Comparison of ENCODE assay signal across 8 mouse cellular contexts in genomic region chr6:124739231-124739796, GRCm38 (mm10). TPM values are rescaled to one million over a fixed set of nuclear protein-coding genes. Genes with fewer than 3 reads are reported as not detected.
DNase-seq lines count a peak whose midpoint lies in the region; ATAC-seq and TF ChIP-seq lines count a peak whose summit lies in the region.
"Had no signal": no experiment of that assay in that cellular context is flagged by ENCODE, and none has a peak within 500 bp of the region (broad histone marks: within the 10 kb centered on the region; RNA-seq: fewer than 3 reads in every experiment).

No protein-coding gene starts in this region.

- DNase-seq in layer of hippocampus, adult 2 months (ENCODE audit: low spot score in 2 of 2) = no peak
- DNase-seq in layer of hippocampus, postnatal 10 days (ENCODE audit: low spot score in 2 of 2) = no peak
- DNase-seq in midbrain, postnatal 0 days (ENCODE audit: low spot score) = no peak
- no peak for DNase-seq in urinary bladder, postnatal 36 days (ENCODE audit: low spot score in 2 of 2)
- DNase-seq in layer of hippocampus, postnatal 25 days (ENCODE audit: extremely low spot score in 1 of 2, low spot score in 1 of 2) = no peak
- DNase-seq: retina, postnatal 1 day had no signal

- H3K27ac ChIP-seq in layer of hippocampus, adult 2 months = peak overlapping the region; percentile 100; the same call in 1 of the 2 replicates
- peak overlapping the region; percentile 100 for H3K27ac ChIP-seq in embryonic facial prominence, embryonic 12.5 days
- H3K27ac ChIP-seq in intestine, embryonic 15.5 days = peak overlapping the region; percentile 74
- H3K27ac ChIP-seq in midbrain, postnatal 0 days (ENCODE audit: low read depth, low read length) = 0 out of 2 replicates have a peak overlapping the region, but pooled peaks have one; percentile 98

- WGBS in embryonic facial prominence, embryonic 12.5 days = 84% methylated on average over 10 of the region's 10 CpGs
- 81% methylated on average over 10 of the region's 10 CpGs for WGBS in intestine, embryonic 15.5 days
- WGBS in midbrain, postnatal 0 days = 88% methylated on average over 10 of the region's 10 CpGs

- peaks cover 22% of the 10 kb centered on the region for H3K4me1 ChIP-seq in embryonic facial prominence, embryonic 12.5 days
- peaks cover 14% of the 10 kb centered on the region for H3K4me1 ChIP-seq in intestine, embryonic 15.5 days (replicated peaks)
- peaks cover 6% of the 10 kb centered on the region; the same call in 1 of the 2 replicates for H3K4me1 ChIP-seq in midbrain, postnatal 0 days (ENCODE audit: insufficient read depth, low read length)

- no peak for TF ChIP-seq CTCF in layer of hippocampus, adult 2 months (conservative IDR thresholded peaks at IDR 0.05)
- no peak for TF ChIP-seq CTCF in midbrain, postnatal 0 days (IDR thresholded peaks at IDR 0.05)

- ATAC-seq in embryonic facial prominence, embryonic 12.5 days (ENCODE audit: insufficient number of reproducible peaks, insufficient read depth, low FRiP score, low TSS enrichment) = no peak
- no peak for ATAC-seq in intestine, embryonic 15.5 days
- ATAC-seq in midbrain, postnatal 0 days (ENCODE audit: low FRiP score) = no peak

- H3K36me3 ChIP-seq in embryonic facial prominence, embryonic 12.5 days = peaks cover 24% of the 10 kb centered on the region
- H3K36me3 ChIP-seq in intestine, embryonic 15.5 days = peaks cover 9% of the 10 kb centered on the region; the same call in 1 of the 2 replicates
- H3K36me3 ChIP-seq in midbrain, postnatal 0 days (ENCODE audit: insufficient read depth, low read length) = peaks cover 16% of the 10 kb centered on the region

- H3K9ac ChIP-seq in embryonic facial prominence, embryonic 12.5 days = peak overlapping the region; percentile 92
- H3K9ac ChIP-seq in intestine, embryonic 15.5 days = no peak overlapping the region
- no peak overlapping the region for H3K9ac ChIP-seq in midbrain, postnatal 0 days (replicated peaks; ENCODE audit: low read length, poor library complexity, severe bottlenecking)

- no peaks in the 10 kb centered on the region for H3K27me3 ChIP-seq in embryonic facial prominence, embryonic 12.5 days
- no peaks in the 10 kb centered on the region for H3K27me3 ChIP-seq in intestine, embryonic 15.5 days (replicated peaks)
- H3K27me3 ChIP-seq in midbrain, postnatal 0 days (ENCODE audit: insufficient read depth, low read length) = no peaks in the 10 kb centered on the region

- no peak overlapping the region for H3K4me3 ChIP-seq in layer of hippocampus, adult 2 months
- H3K4me3 ChIP-seq in embryonic facial prominence, embryonic 12.5 days = 0 out of 2 replicates have a peak overlapping the region, but pooled peaks have one; percentile 65
- no peak overlapping the region for H3K4me3 ChIP-seq in intestine, embryonic 15.5 days (replicated peaks)
- H3K4me3 ChIP-seq in midbrain, postnatal 0 days (ENCODE audit: low read depth, low read length) = no peak overlapping the region

- peak overlapping the region; percentile 77 for H3K4me2 ChIP-seq in embryonic facial prominence, embryonic 12.5 days (replicated peaks)
- H3K4me2 ChIP-seq in intestine, embryonic 15.5 days (replicated peaks) = peak overlapping the region; percentile 48
- H3K4me2 ChIP-seq in midbrain, postnatal 0 days (ENCODE audit: low read depth, low read length, poor library complexity, severe bottlenecking) = no peak overlapping the region

- H3K9me3 ChIP-seq in embryonic facial prominence, embryonic 12.5 days = no peaks in the 10 kb centered on the region
- no peaks in the 10 kb centered on the region for H3K9me3 ChIP-seq in intestine, embryonic 15.5 days
- no peaks in the 10 kb centered on the region for H3K9me3 ChIP-seq in midbrain, postnatal 0 days (ENCODE audit: low read length)

RNA-seq across cellular contexts. Expression of gene Ptpn6, which starts 0.8 kb away (rescaled TPM):
- 1 to 10 TPM; 5.5 to 6.6 TPM for total RNA-seq in layer of hippocampus, adult 2 months (2021)
- 1 to 10 TPM; 4.3 to 5.3 TPM for total RNA-seq in layer of hippocampus, postnatal 10 days (2021)
- 6.7 TPM in 2 replicates for polyA plus RNA-seq in embryonic facial prominence, embryonic 12.5 days (2016; fragmentation: Nextera tagmentation; extraction: Ambion mirVana)
- 16.7 and 17.7 TPM in 2 replicates for polyA plus RNA-seq in intestine, embryonic 15.5 days (2015; fragmentation: Nextera tagmentation; extraction: Ambion mirVana)
- 2.3 and 3.4 TPM in 2 replicates for total RNA-seq in midbrain, postnatal 0 days (2014; rRNA removed)
- polyA plus RNA-seq in midbrain, postnatal 0 days (2015; fragmentation: Nextera tagmentation; extraction: Ambion mirVana) = 3.2 and 4.0 TPM in 2 replicates
- 1 to 10 TPM; 2.9 to 4.0 TPM for total RNA-seq in layer of hippocampus, postnatal 25 days (2021)

RNA-seq across cellular contexts. Expression of gene Grcc10, which starts 1.9 kb away (rescaled TPM):
- 100 to 1,000 TPM; 295 to 339 TPM for total RNA-seq in layer of hippocampus, adult 2 months (2021)
- 100 to 1,000 TPM; 329 to 345 TPM for total RNA-seq in layer of hippocampus, postnatal 10 days (2021)
- polyA plus RNA-seq in embryonic facial prominence, embryonic 12.5 days (2016; fragmentation: Nextera tagmentation; extraction: Ambion mirVana) = 498 and 530 TPM in 2 replicates
- polyA plus RNA-seq in intestine, embryonic 15.5 days (2015; fragmentation: Nextera tagmentation; extraction: Ambion mirVana) = 337 and 341 TPM in 2 replicates
- 244 and 246 TPM in 2 replicates for total RNA-seq in midbrain, postnatal 0 days (2014; rRNA removed)
- polyA plus RNA-seq in midbrain, postnatal 0 days (2015; fragmentation: Nextera tagmentation; extraction: Ambion mirVana) = 710 and 723 TPM in 2 replicates
- 100 to 1,000 TPM; 350 to 372 TPM for total RNA-seq in layer of hippocampus, postnatal 25 days (2021)

RNA-seq across cellular contexts. Expression of gene Gm45234, which starts 16.5 kb away (rescaled TPM):
- not detected for total RNA-seq in layer of hippocampus, adult 2 months (2021)
- not detected for total RNA-seq in layer of hippocampus, postnatal 10 days (2021)
- polyA plus RNA-seq in embryonic facial prominence, embryonic 12.5 days (2016; fragmentation: Nextera tagmentation; extraction: Ambion mirVana) = not detected in 2 replicates
- not detected in 2 replicates for polyA plus RNA-seq in intestine, embryonic 15.5 days (2015; fragmentation: Nextera tagmentation; extraction: Ambion mirVana)
- total RNA-seq in midbrain, postnatal 0 days (2014; rRNA removed) = not detected in 2 replicates
- polyA plus RNA-seq in midbrain, postnatal 0 days (2015; fragmentation: Nextera tagmentation; extraction: Ambion mirVana) = not detected in 2 replicates
- total RNA-seq in layer of hippocampus, postnatal 25 days (2021) = under 1 TPM in 1 of 2 experiments, not detected in 1; 0.71 TPM

RNA-seq across cellular contexts. Expression of gene Atn1, which starts 17.0 kb away (rescaled TPM):
- 100 to 1,000 TPM; 159 to 164 TPM for total RNA-seq in layer of hippocampus, adult 2 months (2021)
- total RNA-seq in layer of hippocampus, postnatal 10 days (2021) = 100 to 1,000 TPM; 138 to 150 TPM
- polyA plus RNA-seq in embryonic facial prominence, embryonic 12.5 days (2016; fragmentation: Nextera tagmentation; extraction: Ambion mirVana) = 20.1 and 20.5 TPM in 2 replicates
- 10.5 and 11.9 TPM in 2 replicates for polyA plus RNA-seq in intestine, embryonic 15.5 days (2015; fragmentation: Nextera tagmentation; extraction: Ambion mirVana)
- 30.7 and 38.0 TPM in 2 replicates for total RNA-seq in midbrain, postnatal 0 days (2014; rRNA removed)
- polyA plus RNA-seq in midbrain, postnatal 0 days (2015; fragmentation: Nextera tagmentation; extraction: Ambion mirVana) = 25.5 and 30.4 TPM in 2 replicates
- total RNA-seq in layer of hippocampus, postnatal 25 days (2021) = 100 to 1,000 TPM; 134 to 159 TPM

RNA-seq across cellular contexts. Expression of gene Phb2, which starts 27.2 kb away (rescaled TPM):
- total RNA-seq in layer of hippocampus, adult 2 months (2021) = 100 to 1,000 TPM; 121 to 124 TPM
- 100 to 1,000 TPM; 159 to 164 TPM for total RNA-seq in layer of hippocampus, postnatal 10 days (2021)
- polyA plus RNA-seq in embryonic facial prominence, embryonic 12.5 days (2016; fragmentation: Nextera tagmentation; extraction: Ambion mirVana) = 359 and 370 TPM in 2 replicates
- polyA plus RNA-seq in intestine, embryonic 15.5 days (2015; fragmentation: Nextera tagmentation; extraction: Ambion mirVana) = 497 and 503 TPM in 2 replicates
- total RNA-seq in midbrain, postnatal 0 days (2014; rRNA removed) = 197 and 230 TPM in 2 replicates
- polyA plus RNA-seq in midbrain, postnatal 0 days (2015; fragmentation: Nextera tagmentation; extraction: Ambion mirVana) = 265 and 269 TPM in 2 replicates
- total RNA-seq in layer of hippocampus, postnatal 25 days (2021) = 100 to 1,000 TPM; 120 to 124 TPM
